Mouse (Mus musculus): Measurements from ENCODE around the gene Col5a3. TPM values are rescaled to one million over a fixed set of nuclear protein-coding genes. Genes with fewer than 3 reads are reported as not detected.

Gene Col5a3
- polyA plus RNA-seq, 1 experiment from 2014 or later = 2.7 TPM

GRCm38 (mm10) chr9:20794108-20794806, 20.6 kb downstream of the Col5a3 start:
- Histone ChIP-seq H3K9me3 (no peaks in the 10 kb centered on the region), H3K27ac (peak overlapping the region; percentile 36; the same call in 1 of the 2 replicates), H3K4me3 (replicated peaks) (no peak overlapping the region), H3K4me1 (replicated peaks) (no peaks in the 10 kb centered on the region), H3K9ac (no peak overlapping the region), H3K27me3 (replicated peaks) (no peaks in the 10 kb centered on the region), H3K4me2 (replicated peaks) (no peak overlapping the region), H3K36me3 (no peaks in the 10 kb centered on the region)
- WGBS = 24% methylated on average over 7 of the region's 7 CpGs
- peak; percentile 77 for ATAC-seq

- Histone ChIP-seq H3K4me1 (replicated peaks) (no peaks in the 10 kb centered on the region), H3K4me2 (replicated peaks) (no peak overlapping the region), H3K4me3 (replicated peaks) (no peak overlapping the region), H3K36me3 (no peaks in the 10 kb centered on the region), H3K9me3 (no peaks in the 10 kb centered on the region), H3K27me3 (replicated peaks) (no peaks in the 10 kb centered on the region), H3K9ac (no peak overlapping the region), H3K27ac (no peak overlapping the region)
- no peak for ATAC-seq
- WGBS = 64% methylated on average over 3 of the region's 3 CpGs
Measured at GRCm38 (mm10) chr9:20790345-20790744, 24.5 kb downstream of the Col5a3 start.

GRCm38 (mm10) chr9:20789651-20790050, 25.2 kb downstream of the Col5a3 start:
- Histone ChIP-seq H3K4me3 (replicated peaks) (no peak overlapping the region), H3K4me2 (replicated peaks) (no peak overlapping the region), H3K9ac (no peak overlapping the region), H3K27ac (no peak overlapping the region), H3K4me1 (replicated peaks) (no peaks in the 10 kb centered on the region), H3K9me3 (no peaks in the 10 kb centered on the region), H3K27me3 (replicated peaks) (no peaks in the 10 kb centered on the region), H3K36me3 (no peaks in the 10 kb centered on the region)
- WGBS = 76% methylated on average over 4 of the region's 4 CpGs
- no peak for ATAC-seq

GRCm38 (mm10) chr9:20787992-20788391, 26.9 kb downstream of the Col5a3 start:
- no peak overlapping the region for H3K4me3 ChIP-seq (replicated peaks)
- no peaks in the 10 kb centered on the region for H3K4me1 ChIP-seq (replicated peaks)
- WGBS = 79% methylated on average over 8 of the region's 8 CpGs
- no peak for ATAC-seq
- H3K27me3 ChIP-seq (replicated peaks) = no peaks in the 10 kb centered on the region
- no peak overlapping the region for H3K9ac ChIP-seq
- no peaks in the 10 kb centered on the region for H3K36me3 ChIP-seq
- no peaks in the 10 kb centered on the region for H3K9me3 ChIP-seq
- H3K27ac ChIP-seq = no peak overlapping the region
- no peak overlapping the region for H3K4me2 ChIP-seq (replicated peaks)

- 62% methylated on average over 6 of the region's 6 CpGs for WGBS
- Histone ChIP-seq H3K4me1 (replicated peaks) (no peaks in the 10 kb centered on the region), H3K36me3 (no peaks in the 10 kb centered on the region), H3K9me3 (no peaks in the 10 kb centered on the region), H3K27ac (no peak overlapping the region), H3K27me3 (replicated peaks) (no peaks in the 10 kb centered on the region), H3K4me3 (replicated peaks) (no peak overlapping the region), H3K9ac (no peak overlapping the region), H3K4me2 (replicated peaks) (no peak overlapping the region)
- no peak for ATAC-seq
Measured at GRCm38 (mm10) chr9:20785055-20785454, 29.8 kb downstream of the Col5a3 start.

- no peaks in the 10 kb centered on the region for H3K9me3 ChIP-seq
- H3K4me2 ChIP-seq (replicated peaks) = no peak overlapping the region
- no peaks in the 10 kb centered on the region for H3K36me3 ChIP-seq
- H3K4me3 ChIP-seq (replicated peaks) = no peak overlapping the region
- ATAC-seq = no peak
- no peak overlapping the region for H3K27ac ChIP-seq
- H3K4me1 ChIP-seq (replicated peaks) = no peaks in the 10 kb centered on the region
- WGBS = 78% methylated on average over 3 of the region's 3 CpGs
- no peak overlapping the region for H3K9ac ChIP-seq
- H3K27me3 ChIP-seq (replicated peaks) = no peaks in the 10 kb centered on the region
Measured at GRCm38 (mm10) chr9:20781286-20781685, 33.6 kb downstream of the Col5a3 start.

- no peaks in the 10 kb centered on the region for H3K36me3 ChIP-seq
- no peaks in the 10 kb centered on the region for H3K4me1 ChIP-seq (replicated peaks)
- no peak overlapping the region for H3K9ac ChIP-seq
- no peak overlapping the region for H3K27ac ChIP-seq
- H3K4me2 ChIP-seq (replicated peaks) = no peak overlapping the region
- no peaks in the 10 kb centered on the region for H3K9me3 ChIP-seq
- 80% methylated on average over 2 of the region's 2 CpGs for WGBS
- H3K4me3 ChIP-seq (replicated peaks) = no peak overlapping the region
- no peaks in the 10 kb centered on the region for H3K27me3 ChIP-seq (replicated peaks)
- no peak for ATAC-seq
Measured at GRCm38 (mm10) chr9:20765274-20765673, 49.6 kb downstream of the Col5a3 start.

GRCm38 (mm10) chr9:20763099-20763498, 51.8 kb downstream of the Col5a3 start:
- no peaks in the 10 kb centered on the region for H3K9me3 ChIP-seq
- ATAC-seq = no peak
- 82% methylated on average over 1 of the region's 1 CpGs for WGBS

GRCm38 (mm10) chr9:20762197-20762961, 52.5 kb downstream of the Col5a3 start:
- Histone ChIP-seq H3K27ac (no peak overlapping the region), H3K4me3 (replicated peaks) (no peak overlapping the region), H3K36me3 (no peaks in the 10 kb centered on the region), H3K27me3 (replicated peaks) (no peaks in the 10 kb centered on the region), H3K4me2 (replicated peaks) (no peak overlapping the region), H3K9ac (no peak overlapping the region), H3K9me3 (no peaks in the 10 kb centered on the region), H3K4me1 (replicated peaks) (no peaks in the 10 kb centered on the region)
- ATAC-seq = no peak
- WGBS = 44% methylated on average over 7 of the region's 7 CpGs

More at GRCm38 (mm10) chr9:20763099-20763498, 51.8 kb downstream of the Col5a3 start:
- H3K4me3 ChIP-seq (replicated peaks) = no peak overlapping the region
- no peaks in the 10 kb centered on the region for H3K4me1 ChIP-seq (replicated peaks)
- no peak overlapping the region for H3K27ac ChIP-seq
- H3K4me2 ChIP-seq (replicated peaks) = no peak overlapping the region
- H3K27me3 ChIP-seq (replicated peaks) = no peaks in the 10 kb centered on the region
- no peak overlapping the region for H3K9ac ChIP-seq
- H3K36me3 ChIP-seq = no peaks in the 10 kb centered on the region

GRCm38 (mm10) chr9:20761388-20761787, 53.5 kb downstream of the Col5a3 start:
- H3K9ac ChIP-seq = no peak overlapping the region
- WGBS = 72% methylated on average over 3 of the region's 3 CpGs
- H3K36me3 ChIP-seq = no peaks in the 10 kb centered on the region
- H3K4me3 ChIP-seq (replicated peaks) = no peak overlapping the region
- no peak overlapping the region for H3K27ac ChIP-seq
- no peaks in the 10 kb centered on the region for H3K4me1 ChIP-seq (replicated peaks)
- ATAC-seq = no peak
- no peaks in the 10 kb centered on the region for H3K27me3 ChIP-seq (replicated peaks)
- no peak overlapping the region for H3K4me2 ChIP-seq (replicated peaks)
- H3K9me3 ChIP-seq = no peaks in the 10 kb centered on the region

- H3K36me3 ChIP-seq = no peaks in the 10 kb centered on the region
- H3K27ac ChIP-seq = no peak overlapping the region
- WGBS = 48% methylated on average over 12 of the region's 12 CpGs
- no peak overlapping the region for H3K4me2 ChIP-seq (replicated peaks)
- H3K4me3 ChIP-seq (replicated peaks) = no peak overlapping the region
- H3K4me1 ChIP-seq (replicated peaks) = no peaks in the 10 kb centered on the region
- H3K9me3 ChIP-seq = no peaks in the 10 kb centered on the region
- no peak overlapping the region for H3K9ac ChIP-seq
- H3K27me3 ChIP-seq (replicated peaks) = no peaks in the 10 kb centered on the region
- ATAC-seq = 0 out of 2 replicates have a peak, but pooled peaks have one; percentile 31
Measured at GRCm38 (mm10) chr9:20760813-20761212, 54.1 kb downstream of the Col5a3 start.

- H3K27me3 ChIP-seq (replicated peaks) = no peaks in the 10 kb centered on the region
Measured at GRCm38 (mm10) chr9:20758896-20759295, 56.0 kb downstream of the Col5a3 start.

GRCm38 (mm10) chr9:20758243-20758642, 56.6 kb downstream of the Col5a3 start:
- Histone ChIP-seq H3K9me3 (no peaks in the 10 kb centered on the region), H3K4me1 (replicated peaks) (no peaks in the 10 kb centered on the region), H3K4me2 (replicated peaks) (no peak overlapping the region), H3K9ac (no peak overlapping the region), H3K27me3 (replicated peaks) (no peaks in the 10 kb centered on the region), H3K27ac (no peak overlapping the region), H3K36me3 (no peaks in the 10 kb centered on the region), H3K4me3 (replicated peaks) (no peak overlapping the region)
- ATAC-seq = no peak
- 72% methylated on average over 2 of the region's 2 CpGs for WGBS

More at GRCm38 (mm10) chr9:20758896-20759295, 56.0 kb downstream of the Col5a3 start:
- no peak for ATAC-seq
- no peak overlapping the region for H3K9ac ChIP-seq
- H3K27ac ChIP-seq = no peak overlapping the region
- no peaks in the 10 kb centered on the region for H3K4me1 ChIP-seq (replicated peaks)
- no peak overlapping the region for H3K4me3 ChIP-seq (replicated peaks)
- 78% methylated on average over 6 of the region's 6 CpGs for WGBS
- no peaks in the 10 kb centered on the region for H3K36me3 ChIP-seq
- H3K9me3 ChIP-seq = no peaks in the 10 kb centered on the region
- H3K4me2 ChIP-seq (replicated peaks) = no peak overlapping the region
